ENCODE assay signal across 32 mouse cellular contexts in the genomic region with DNA sequence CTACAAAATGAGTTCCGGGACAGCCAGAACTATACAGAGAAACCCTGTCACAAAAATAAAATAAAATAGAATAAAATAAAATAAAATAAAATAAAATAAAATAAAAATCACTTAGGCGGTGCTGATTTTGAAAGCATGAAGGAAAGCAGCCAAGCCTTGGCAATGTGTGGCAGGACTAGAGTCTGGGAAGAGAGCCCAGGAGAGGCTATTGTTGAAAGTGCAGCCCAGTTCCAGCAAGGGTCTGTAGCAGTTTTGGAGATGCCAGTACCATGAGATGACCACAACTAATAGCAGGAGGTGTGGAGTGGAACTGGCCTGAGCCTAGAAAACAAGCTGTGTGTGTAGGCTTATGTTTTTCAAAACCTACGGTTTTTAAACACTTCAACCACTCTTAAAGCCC. TPM values are rescaled to one million over a fixed set of nuclear protein-coding genes. Genes with fewer than 3 reads are reported as not detected.
DNase-seq lines count a peak whose midpoint lies in the region; ATAC-seq lines count a peak whose summit lies in the region.
"Had no signal": no experiment of that assay in that cellular context is flagged by ENCODE, and none has a peak within 500 bp of the region (broad histone marks: within the 10 kb centered on the region; RNA-seq: fewer than 3 reads in every experiment).

No protein-coding gene starts in this region.

- no peaks in the 10 kb centered on the region for H3K27me3 ChIP-seq in forebrain, embryonic 14.5 days (replicated peaks; ENCODE audit: control insufficient read depth, insufficient read depth, low read length)
- H3K27me3 ChIP-seq in forebrain, embryonic 10.5 days (ENCODE audit: poor library complexity, severe bottlenecking), result no peaks in the 10 kb centered on the region
- H3K27me3 ChIP-seq: embryonic facial prominence, embryonic 12.5 days; heart, embryonic 15.5 days; midbrain, embryonic 15.5 days; neural tube, embryonic 13.5 days had no signal

- no peak overlapping the region for H3K27ac ChIP-seq in forebrain, embryonic 14.5 days (ENCODE audit: low read depth, low read length)
- H3K27ac ChIP-seq in forebrain, embryonic 10.5 days, result no peak overlapping the region
- H3K27ac ChIP-seq: embryonic facial prominence, embryonic 12.5 days; heart, embryonic 10.5 days; heart, embryonic 15.5 days; kidney, postnatal 0 days; liver, embryonic 14.5 days; macrophage; midbrain, embryonic 15.5 days; neural tube, embryonic 13.5 days; stomach, postnatal 0 days had no signal

- ATAC-seq in forebrain, embryonic 14.5 days, result no peak
- ATAC-seq: activated CD4-positive, CD25-positive, alpha-beta regulatory T cell, adult 4 months; CD4-positive, CD25-positive, alpha-beta regulatory T cell, adult 4 months; intestine, embryonic 16.5 days; midbrain, embryonic 15.5 days had no signal

- peak; percentile 61 for DNase-seq in forebrain, embryonic 14.5 days (ENCODE audit: low spot score)
- DNase-seq in forebrain, embryonic 10.5 days (ENCODE audit: extremely low spot score, low spot score), result no peak
- peak; percentile 36 to 51 for DNase-seq in layer of hippocampus, postnatal 10 days (ENCODE audit: low spot score in 2 of 2)
- DNase-seq in layer of hippocampus, adult 18-20 months (ENCODE audit: low spot score in 2 of 2), result no peak
- DNase-seq in right cerebral cortex, postnatal 10 days (ENCODE audit: low spot score in 2 of 2), result peak; percentile 62 to 66
- DNase-seq in right cerebral cortex, postnatal 4 days, result no peak
- no peak for DNase-seq in spleen, adult 12 weeks (ENCODE audit: low spot score)
- no peak for DNase-seq in adrenal gland, postnatal 14 days
- DNase-seq: adrenal gland, adult 8-10 months; cerebellum, adult 8-10 months; embryo, embryonic 11 days; gastrocnemius, postnatal 25 days; heart, adult 11 months; kidney, adult 8-10 months; liver; lung, adult 2 months; lung, postnatal 10 days; right cerebral cortex, postnatal 14 days; thymus, adult 18-20 months; thymus, postnatal 25 days had no signal

- H3K4me2 ChIP-seq in forebrain, embryonic 14.5 days (ENCODE audit: low read length), result no peak overlapping the region
- H3K4me2 ChIP-seq: embryonic facial prominence, embryonic 12.5 days; heart, embryonic 15.5 days; midbrain, embryonic 15.5 days; neural tube, embryonic 13.5 days had no signal

- no peaks in the 10 kb centered on the region for H3K36me3 ChIP-seq in forebrain, embryonic 14.5 days (ENCODE audit: control insufficient read depth, insufficient read depth, low read length)
- H3K36me3 ChIP-seq in forebrain, embryonic 10.5 days (replicated peaks), result no peaks in the 10 kb centered on the region
- H3K36me3 ChIP-seq: embryonic facial prominence, embryonic 12.5 days; heart, embryonic 10.5 days; heart, embryonic 15.5 days; midbrain, embryonic 15.5 days; neural tube, embryonic 13.5 days had no signal

- peaks cover 3% of the 10 kb centered on the region; the same call in 1 of the 2 replicates for H3K4me1 ChIP-seq in forebrain, embryonic 14.5 days (ENCODE audit: control insufficient read depth, insufficient read depth, low read length)
- no peaks in the 10 kb centered on the region for H3K4me1 ChIP-seq in forebrain, embryonic 10.5 days
- H3K4me1 ChIP-seq: embryonic facial prominence, embryonic 12.5 days; heart, embryonic 10.5 days; heart, embryonic 15.5 days; midbrain, embryonic 15.5 days; neural tube, embryonic 13.5 days had no signal

- H3K4me3 ChIP-seq in forebrain, embryonic 14.5 days (ENCODE audit: low read depth, low read length), result no peak overlapping the region
- no peak overlapping the region for H3K4me3 ChIP-seq in forebrain, embryonic 10.5 days
- H3K4me3 ChIP-seq: embryonic facial prominence, embryonic 12.5 days; heart, embryonic 10.5 days; heart, embryonic 15.5 days; midbrain, embryonic 15.5 days; neural tube, embryonic 13.5 days had no signal

- no peak overlapping the region for H3K9ac ChIP-seq in forebrain, embryonic 14.5 days (ENCODE audit: low read length)
- H3K9ac ChIP-seq: embryonic facial prominence, embryonic 12.5 days; heart, embryonic 15.5 days; liver, embryonic 14.5 days; midbrain, embryonic 15.5 days; neural tube, embryonic 13.5 days had no signal

- WGBS in forebrain, embryonic 14.5 days, result 91% methylated on average over 3 of the region's 3 CpGs
- 92% methylated on average over 3 of the region's 3 CpGs for WGBS in forebrain, embryonic 10.5 days

- H3K9me3 ChIP-seq in forebrain, embryonic 14.5 days (replicated peaks; ENCODE audit: control insufficient read depth, low read length), result no peaks in the 10 kb centered on the region
- no peaks in the 10 kb centered on the region for H3K9me3 ChIP-seq in forebrain, embryonic 10.5 days
- H3K9me3 ChIP-seq: embryonic facial prominence, embryonic 12.5 days; heart, embryonic 10.5 days; heart, embryonic 15.5 days; midbrain, embryonic 15.5 days; neural tube, embryonic 13.5 days had no signal

RNA-seq across cellular contexts. Expression of gene Hsph1, which starts 34.2 kb away (rescaled TPM):
- 86.0 and 106 TPM in 2 replicates for polyA plus RNA-seq in forebrain, embryonic 14.5 days (2014; fragmentation: Nextera tagmentation; extraction: Ambion mirVana)
- polyA plus RNA-seq in forebrain, embryonic 10.5 days (2016; fragmentation: Nextera tagmentation; extraction: Ambion mirVana), result 126 and 138 TPM in 2 replicates
- total RNA-seq in layer of hippocampus, postnatal 10 days (2021), result 100 to 1,000 TPM; 182 to 208 TPM
- total RNA-seq in layer of hippocampus, adult 18-20 months (2021), result 100 to 1,000 TPM; 380 to 402 TPM
- total RNA-seq in adrenal gland, postnatal 14 days (2021), result 62.0 and 113 TPM in 2 replicates

Comparison
In these comparisons a context has a peak if more than half of its experiments do, and no peak if none do; other contexts are left out.
1. DNase-seq: peak in forebrain, embryonic 14.5 days (single experiment), layer of hippocampus, postnatal 10 days (2 of 2) and right cerebral cortex, postnatal 10 days (2 of 2); none in forebrain, embryonic 10.5 days (single experiment), layer of hippocampus, adult 18-20 months (0 of 2), right cerebral cortex, postnatal 4 days (single experiment), spleen, adult 12 weeks (single experiment) and adrenal gland, postnatal 14 days (single experiment).